Mouse (Mus musculus): ENCODE results near the gene A2ml1.

A2ml1 gene

DNA sequence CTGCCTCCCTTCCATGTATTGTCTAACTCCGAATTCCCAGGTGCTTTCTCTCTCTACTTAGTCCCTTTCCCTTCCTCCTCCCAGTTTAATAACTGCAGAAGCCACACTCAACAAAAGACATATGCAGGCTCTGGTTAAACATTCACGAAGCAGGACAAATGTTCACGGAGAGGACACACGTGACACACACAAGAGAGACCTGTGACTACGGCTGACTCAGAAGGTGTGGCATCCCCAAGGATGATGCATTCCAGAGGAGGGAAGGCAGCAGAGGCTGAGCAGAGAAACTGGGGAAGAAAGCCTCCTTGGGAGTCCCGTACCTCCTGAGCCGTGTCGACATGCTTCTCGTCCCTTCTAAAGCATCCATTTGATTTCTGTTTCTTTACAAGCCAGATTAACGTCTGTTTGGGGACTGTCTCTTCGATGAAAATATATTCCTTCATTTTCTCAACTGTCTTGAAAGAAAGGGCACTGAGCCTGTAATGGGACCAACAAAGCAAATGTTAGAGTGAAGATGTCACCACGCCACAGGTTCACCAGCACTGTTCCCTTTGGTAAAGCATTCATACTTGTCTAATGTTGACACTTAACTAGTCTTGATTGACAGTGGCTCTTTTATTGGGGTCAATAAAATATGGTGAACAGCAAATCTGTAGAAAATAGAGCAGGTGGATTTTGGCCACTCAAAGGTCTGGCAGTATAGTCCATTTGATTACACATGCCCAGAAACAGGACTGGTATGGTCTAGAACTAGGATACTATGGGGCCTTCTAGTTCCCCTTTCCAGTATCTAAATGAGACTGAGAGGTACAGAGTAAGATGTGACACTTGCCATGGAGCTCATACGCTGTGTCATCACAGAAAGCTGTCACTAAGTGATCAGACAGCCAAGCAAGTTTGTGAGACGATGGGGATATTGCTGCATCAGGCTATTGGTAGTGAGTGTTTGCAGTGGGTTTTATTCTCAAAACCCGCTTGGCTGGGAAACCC lies 31.6 kb downstream of the A2ml1 start:
- DNase-seq = no peak

DNA sequence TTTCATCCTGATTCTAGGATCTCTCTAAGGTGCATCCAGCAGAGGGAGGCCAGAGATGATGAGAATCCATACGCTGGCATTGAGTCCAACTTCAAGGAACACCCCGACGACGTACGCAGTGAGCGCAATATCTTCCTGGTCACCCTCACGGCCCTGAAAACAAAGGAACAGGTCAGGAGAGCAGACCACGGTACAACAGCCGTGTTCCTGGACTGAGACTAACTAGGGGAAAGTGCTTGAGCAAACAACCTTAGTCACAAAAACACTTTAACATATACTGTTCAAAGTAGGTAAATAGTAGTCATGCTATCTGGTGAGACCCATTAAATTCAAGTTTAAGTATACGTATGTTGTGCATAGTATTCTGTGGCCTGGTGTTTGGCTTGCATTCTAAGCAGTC lies 32.9 kb downstream of the A2ml1 start:
- DNase-seq = no peak

DNA sequence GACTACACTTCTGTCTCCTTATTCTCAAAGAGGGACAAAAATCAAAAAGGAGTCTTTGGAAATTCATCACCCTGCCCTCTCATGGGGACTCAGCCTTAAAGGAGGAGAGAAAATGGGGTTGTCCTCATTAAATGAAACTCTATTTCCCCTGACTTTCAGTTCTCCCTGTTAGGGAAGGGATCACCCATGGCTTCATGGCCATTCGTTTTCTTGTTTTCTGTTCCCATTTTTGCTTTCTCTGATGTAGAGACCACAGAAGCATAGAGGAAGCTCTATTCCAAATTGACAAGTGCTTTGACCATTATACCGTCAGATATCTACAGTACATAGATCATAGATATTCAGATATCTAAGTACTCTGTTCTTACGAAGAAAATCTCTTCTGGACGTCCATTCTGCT lies 36.0 kb downstream of the A2ml1 start:
- no peak for DNase-seq

DNA sequence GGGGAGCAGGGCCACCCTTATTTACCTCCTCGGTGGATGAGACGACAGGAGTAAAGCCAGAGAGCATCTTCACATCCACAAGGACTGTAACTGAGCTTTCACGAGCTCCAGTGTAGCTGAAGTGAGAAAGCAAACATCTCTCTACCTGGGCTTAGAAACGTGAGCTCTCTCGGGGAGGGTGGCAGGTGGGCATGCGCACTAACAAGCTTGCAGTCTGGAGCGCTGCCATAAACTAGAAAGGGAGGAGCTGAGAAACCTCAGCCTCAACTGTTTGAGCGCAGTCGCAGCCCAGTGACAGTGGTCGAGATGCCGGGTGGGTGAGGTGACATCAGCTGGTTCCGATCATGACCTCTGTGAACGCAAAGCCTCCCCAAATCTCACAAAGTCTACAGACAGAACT lies 38.2 kb downstream of the A2ml1 start:
- peak; percentile 22 for DNase-seq

DNA sequence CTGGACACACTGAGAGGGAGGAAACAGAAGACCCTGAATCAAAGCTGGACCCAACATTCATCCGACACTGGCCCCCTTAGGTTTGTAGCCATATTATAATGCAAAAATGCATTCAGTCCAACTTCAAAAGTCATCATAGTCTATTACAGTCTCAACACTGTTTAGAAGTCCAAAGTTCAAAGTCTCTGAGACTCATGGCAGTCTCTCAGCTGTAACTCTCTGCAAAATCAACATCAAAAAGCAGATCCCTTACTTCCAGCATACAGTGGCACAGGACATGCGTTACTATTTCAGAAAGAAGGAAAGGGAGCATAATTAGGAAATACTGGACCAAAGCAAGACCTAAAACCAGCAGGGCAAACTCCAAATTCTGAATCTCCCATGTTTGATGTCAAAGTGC lies 46.2 kb downstream of the A2ml1 start:
- DNase-seq = no peak

DNA sequence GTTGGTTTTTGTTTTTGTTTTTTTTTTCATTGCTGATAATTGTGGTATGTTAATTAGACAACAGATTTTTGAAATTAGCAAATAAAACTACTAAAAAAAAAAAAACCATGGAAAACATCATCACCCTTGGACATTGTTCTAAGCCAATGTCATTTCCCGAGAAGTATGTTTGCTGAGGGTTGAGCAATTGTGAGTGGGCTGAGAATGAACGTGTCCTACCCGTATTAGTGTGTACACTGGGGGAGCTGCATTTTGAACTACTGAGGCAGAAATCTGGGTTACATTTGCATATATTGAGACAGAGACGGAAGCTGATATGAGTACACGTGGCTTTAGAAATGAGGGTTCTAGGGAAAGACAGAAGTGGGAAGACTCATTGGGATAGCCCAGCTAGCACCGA lies 48.1 kb downstream of the A2ml1 start:
- DNase-seq = no peak

DNA sequence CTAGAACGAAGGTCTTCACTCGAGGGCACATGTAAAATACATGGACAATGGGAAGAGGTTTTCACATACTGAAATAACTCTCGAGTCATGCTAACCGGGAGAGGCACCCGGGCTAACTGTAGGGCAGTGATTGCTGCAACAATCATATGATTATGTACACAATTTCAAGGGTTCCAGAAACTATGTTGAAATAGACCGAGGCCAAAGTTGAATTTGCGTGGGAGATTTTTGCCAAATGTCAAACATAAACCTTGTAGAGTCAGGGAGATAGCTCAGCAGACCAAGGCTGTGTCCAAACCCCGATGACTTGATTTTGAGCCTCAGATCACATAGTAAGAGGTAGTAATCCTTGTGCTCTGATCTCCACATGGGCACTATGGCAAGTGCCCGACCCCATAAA lies 48.7 kb downstream of the A2ml1 start:
- no peak for DNase-seq

DNA sequence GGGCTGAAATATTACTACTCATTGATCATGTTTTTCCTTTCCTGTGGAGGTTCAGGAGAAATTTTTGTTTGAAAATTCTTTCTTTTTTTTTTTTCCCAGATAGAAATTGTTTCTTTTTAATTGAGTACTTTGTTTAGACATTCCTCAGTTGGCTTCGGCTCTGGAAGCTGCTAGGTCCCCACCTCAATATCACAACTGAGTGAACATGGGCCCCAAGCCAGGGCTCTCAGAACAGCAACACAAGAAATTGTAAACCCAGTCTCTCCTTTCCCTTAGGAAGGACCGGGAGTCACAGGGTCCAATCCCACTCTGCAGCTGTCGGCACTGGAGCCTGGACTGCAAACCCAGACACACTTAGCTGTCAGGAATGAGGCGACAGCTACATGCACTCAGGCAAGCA lies 52.9 kb downstream of the A2ml1 start:
- DNase-seq = no peak

DNA sequence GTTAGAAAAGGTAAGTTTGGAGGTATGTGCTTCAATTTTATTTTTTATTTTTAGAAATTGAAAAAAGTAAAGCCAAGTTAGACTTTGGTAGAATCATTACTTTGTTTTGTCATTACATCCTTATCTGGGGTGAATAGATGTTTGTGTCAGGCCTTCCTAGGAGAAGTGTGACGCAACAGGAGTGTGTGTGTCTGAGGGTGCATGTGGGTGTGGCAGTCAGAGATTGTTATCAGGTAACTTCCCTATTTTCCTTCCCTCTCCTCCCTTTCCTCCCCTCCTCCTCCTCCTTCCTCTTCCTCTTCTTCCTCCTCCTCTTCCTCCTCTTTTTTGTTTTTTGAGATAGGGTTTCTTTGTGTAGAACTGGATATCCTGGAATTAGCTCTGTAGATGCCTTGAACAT lies 54.3 kb downstream of the A2ml1 start:
- no peak for DNase-seq

DNA sequence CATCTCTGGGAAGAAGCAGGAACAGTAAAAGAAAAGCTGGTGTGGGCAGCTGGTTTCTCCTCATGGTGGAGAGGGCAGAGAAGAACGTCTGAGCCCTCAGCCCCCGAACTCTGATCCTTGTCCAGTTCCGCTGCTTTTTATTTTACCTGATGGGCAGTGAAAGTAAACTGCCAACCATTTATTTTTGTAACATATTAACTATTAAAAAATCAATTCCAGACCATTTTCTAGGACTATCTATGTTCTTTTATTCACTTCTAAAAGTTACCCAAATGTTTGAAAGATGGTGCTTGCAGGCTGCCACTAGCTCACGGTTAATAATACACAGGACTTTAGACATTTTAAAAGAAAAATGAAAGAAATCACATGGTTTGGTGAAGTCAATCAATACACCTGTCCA lies 54.8 kb downstream of the A2ml1 start, which contains the start of gene Pzp:
Gene Pzp (minus strand): TSS at position 120 of the 400 bp plus-strand sequence.
- DNase-seq = no peak

DNA sequence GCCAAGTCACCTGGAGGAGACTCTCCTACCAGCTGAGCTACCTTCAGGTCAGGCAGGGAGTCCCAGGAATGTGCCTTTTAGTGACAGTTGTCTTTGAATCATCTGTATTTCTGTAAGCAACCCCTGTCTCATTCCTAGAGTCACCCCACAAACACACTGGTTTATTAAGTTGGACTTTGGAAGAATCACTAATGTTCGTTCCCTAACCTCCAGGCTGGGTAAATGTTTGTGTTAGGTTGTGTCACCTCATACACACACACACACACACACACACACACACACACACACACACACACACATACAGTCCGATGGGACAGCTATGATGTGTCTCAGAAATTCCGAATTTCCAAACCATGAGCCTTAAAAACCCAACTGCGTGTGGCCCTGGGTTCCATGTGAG lies 55.6 kb downstream of the A2ml1 start:
- no peak for DNase-seq

DNA sequence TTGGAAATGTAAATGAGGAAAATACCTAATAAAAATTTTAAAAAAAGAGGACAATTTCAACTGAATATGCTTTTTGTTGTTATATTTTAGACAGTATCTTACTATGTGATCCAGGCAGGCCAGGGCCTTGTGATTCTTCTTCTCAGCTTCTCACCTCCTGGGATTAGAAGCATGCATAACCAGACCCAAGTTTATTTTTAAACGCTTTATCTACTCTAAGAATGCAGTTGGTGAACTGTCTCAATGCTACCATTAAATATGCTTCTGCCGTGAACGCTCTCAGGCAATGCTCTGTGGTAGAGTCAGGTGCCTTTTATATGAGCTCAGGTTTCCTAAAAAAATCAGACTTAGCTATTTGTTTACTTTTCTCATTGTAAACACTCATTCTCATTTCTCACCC lies 58.0 kb downstream of the A2ml1 start:
- no peak for DNase-seq

DNA sequence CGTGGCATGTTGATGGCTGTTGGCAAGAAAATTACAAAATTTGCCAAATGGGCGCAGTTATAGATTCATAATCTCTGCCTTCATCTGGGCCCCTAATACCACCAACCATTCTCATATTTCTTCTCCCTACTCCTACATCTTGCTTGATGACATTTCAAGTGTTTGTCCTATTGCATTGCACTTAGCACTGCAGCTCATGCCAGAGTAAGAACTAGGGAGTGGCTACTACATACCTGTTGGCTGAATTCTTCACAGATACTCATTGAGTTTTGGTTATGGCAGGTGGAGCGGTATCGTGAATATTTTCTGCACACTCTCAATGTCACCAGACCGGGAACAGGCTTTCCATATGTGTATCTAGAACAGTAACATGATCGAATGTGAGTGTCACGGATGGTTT lies 62.2 kb downstream of the A2ml1 start:
- DNase-seq = no peak

DNA sequence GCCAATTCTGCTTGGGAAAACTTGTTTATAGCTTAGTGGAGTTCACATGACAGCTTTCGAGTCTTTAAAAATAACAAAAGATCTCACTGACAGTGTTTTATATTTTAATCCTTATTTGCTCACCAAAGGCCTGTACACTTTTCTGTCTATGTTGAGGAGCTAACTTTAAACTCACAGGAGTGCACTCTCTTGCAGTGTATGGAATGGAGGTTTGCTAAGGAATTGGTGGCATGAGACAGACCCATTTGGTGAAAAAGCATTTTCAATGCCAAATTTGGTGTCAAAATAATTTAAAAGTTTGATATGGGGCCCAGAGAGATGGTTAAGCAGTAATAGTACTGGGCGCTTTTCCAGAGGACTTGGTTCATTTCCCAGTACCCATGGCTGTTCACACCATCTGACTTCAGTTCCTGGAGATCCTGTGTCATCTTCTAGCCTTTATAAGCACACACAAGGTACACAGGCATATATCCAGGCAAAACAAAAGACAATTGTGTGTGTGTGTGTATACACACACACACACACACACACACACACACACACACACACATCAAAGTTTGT lies 75.7 kb downstream of the A2ml1 start:
- DNase-seq = no peak

DNA sequence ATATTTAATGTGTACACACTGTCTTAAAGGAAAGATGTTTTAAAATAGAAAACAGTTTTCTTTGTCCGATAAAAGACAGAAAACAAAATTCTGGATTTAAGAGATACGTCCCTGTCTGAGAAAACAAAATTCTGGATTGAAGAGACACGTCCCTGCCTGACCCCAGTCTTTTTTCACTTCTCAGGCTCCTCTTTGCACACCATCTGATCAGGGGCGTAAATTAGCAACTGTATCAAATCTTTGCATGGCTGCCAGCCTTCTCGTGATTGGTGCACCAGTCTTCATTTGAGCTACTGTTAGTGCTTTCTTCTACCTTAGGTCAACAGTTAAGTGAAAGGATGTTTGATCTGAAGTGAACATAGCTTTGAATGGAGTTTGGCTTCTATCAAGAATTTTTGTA lies 76.7 kb downstream of the A2ml1 start:
- no peak for DNase-seq

DNA sequence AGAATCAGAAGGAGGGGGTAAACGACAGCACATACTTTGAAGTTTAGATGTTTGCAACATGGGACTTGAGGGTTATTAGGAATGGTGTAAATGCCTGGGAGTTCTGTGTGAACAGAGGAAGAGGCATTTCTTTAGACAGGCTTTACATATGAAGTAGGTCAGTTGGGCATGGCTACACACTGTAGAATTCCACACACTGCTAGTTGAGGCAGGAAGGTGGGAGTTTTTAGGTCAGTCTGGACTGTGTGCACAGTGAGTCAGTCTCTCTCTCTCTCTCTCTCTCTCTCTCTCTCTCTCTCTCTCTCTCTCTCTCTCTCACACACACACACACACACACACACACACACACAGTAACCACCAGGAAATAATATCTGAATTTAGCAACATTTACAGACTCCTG lies 86.1 kb downstream of the A2ml1 start:
- DNase-seq = no peak

DNA sequence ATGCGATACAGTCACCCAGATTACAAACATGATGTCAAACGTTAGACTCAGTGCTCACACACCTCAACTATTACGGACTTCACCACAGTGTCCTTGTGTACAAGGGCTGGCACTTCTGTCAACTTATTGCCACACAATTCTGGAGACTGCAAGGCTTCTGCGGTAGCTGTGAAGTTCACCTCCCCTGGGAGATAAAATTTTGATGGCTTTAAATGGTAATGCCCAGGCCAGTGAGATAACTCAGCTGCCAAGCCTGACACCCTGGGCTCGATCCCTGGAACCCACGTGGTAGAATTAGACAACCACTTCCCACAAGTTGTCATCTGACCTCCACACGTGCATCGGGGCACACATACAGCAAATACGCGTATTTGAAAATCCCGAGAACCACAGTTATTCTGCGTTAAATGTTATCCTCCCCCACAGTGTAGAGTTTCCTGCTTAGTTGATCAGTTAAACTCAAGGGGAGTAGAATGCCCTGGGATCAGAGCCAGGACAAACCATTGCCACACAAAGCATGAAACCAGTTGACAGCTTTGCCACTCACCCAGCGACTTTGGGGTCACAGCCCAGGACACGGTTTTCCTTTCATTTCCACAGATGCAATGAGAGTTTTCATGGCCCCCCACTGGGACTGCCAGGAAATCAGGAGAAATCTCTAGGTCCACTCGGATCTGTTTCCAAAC lies 86.6 kb downstream of the A2ml1 start:
- no peak for DNase-seq

DNA sequence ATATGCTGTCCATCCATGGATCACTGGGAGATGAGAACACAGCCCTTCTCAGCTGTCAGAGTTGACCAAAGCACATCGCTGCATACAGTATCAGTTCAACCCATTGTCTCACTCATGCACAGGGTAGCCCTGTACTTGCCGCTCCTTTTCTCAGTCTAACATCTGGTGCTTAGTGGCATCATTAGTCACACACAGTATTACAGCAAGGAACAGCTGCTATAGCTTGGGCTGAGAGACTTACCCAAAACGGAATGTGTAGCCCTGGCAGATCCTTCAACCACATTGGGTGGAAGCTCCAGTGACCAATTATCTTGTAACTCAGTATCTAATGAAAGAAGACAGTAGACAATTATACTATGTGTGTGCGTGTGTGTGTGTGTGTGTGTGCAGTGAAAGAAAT lies 89.5 kb downstream of the A2ml1 start:
- DNase-seq = no peak

DNA sequence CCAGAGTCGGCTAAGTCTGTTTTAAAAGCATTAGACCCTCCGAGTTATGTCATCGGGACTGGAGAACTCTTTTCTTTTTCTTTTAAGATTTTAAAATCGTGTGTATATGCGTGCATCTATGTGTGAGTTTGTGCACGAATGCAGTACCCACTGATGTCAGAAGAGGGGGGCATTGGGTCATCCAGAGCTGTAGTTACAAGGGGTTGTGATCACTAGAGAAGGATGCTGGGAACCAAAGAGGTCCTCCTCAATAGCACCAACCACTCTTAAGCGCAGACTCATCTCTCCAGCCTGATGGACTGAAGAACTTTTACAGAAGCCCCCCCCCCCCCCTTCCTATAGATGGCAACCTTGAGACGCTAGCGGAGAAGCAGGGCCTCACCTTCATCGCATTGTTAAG lies 91.3 kb downstream of the A2ml1 start:
- DNase-seq = no peak
